Comparison of ENCODE assay signal across 8 mouse cellular contexts in the genomic region with DNA sequence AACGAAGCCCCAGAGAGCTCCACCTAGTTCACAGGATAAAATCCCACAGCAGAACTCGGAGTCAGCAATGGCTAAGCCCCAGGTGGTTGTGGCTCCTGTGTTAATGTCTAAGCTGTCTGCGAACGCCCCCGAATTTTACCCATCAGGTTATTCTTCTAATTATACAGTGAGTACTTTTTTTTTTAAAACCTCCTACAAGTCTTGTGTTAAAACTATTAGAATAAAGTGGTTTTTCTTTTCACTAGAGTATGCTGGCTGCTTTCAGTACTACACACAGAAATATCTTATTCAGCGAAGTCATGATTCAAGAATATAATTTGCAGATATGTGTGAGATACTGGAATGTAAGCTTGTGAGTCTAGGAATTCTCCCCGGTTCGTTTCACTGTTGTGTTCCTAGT. TPM values are rescaled to one million over a fixed set of nuclear protein-coding genes. Genes with fewer than 3 reads are reported as not detected.
DNase-seq lines count a peak whose midpoint lies in the region; ATAC-seq and TF ChIP-seq lines count a peak whose summit lies in the region.

No protein-coding gene starts in this region.

- H3K4me1 ChIP-seq in heart, embryonic 13.5 days: peaks cover 26% of the 10 kb centered on the region
- H3K4me1 ChIP-seq in G1E (ENCODE audit: insufficient read depth, low read depth, low read length): peaks cover 23% of the 10 kb centered on the region
- peaks cover 14% of the 10 kb centered on the region; the same call in 1 of the 2 replicates for H3K4me1 ChIP-seq in embryonic facial prominence, embryonic 15.5 days
- H3K4me1 ChIP-seq in kidney, postnatal 0 days (replicated peaks; ENCODE audit: insufficient read depth, low read length): 0 out of 2 replicates have a peak, but pooled peaks cover 7% of the 10 kb centered on the region
- H3K4me1 ChIP-seq in midbrain, embryonic 16.5 days (ENCODE audit: control insufficient read depth, insufficient read depth, low read length): peaks cover 21% of the 10 kb centered on the region

- no peak for TF ChIP-seq CTCF in G1E (IDR thresholded peaks at IDR 0.05; ENCODE audit: low read depth, low read length)
- TF ChIP-seq CTCF in kidney, postnatal 0 days (IDR thresholded peaks at IDR 0.05; ENCODE audit: low read depth): peak; percentile 2; the same call in 1 of the 2 replicates

- no peaks in the 10 kb centered on the region for H3K27me3 ChIP-seq in heart, embryonic 13.5 days (replicated peaks)
- no peaks in the 10 kb centered on the region for H3K27me3 ChIP-seq in G1E (ENCODE audit: insufficient read depth, low read length)
- no peaks in the 10 kb centered on the region for H3K27me3 ChIP-seq in embryonic facial prominence, embryonic 15.5 days
- H3K27me3 ChIP-seq in kidney, postnatal 0 days (ENCODE audit: insufficient read depth, low read length): no peaks in the 10 kb centered on the region
- H3K27me3 ChIP-seq in midbrain, embryonic 16.5 days (ENCODE audit: control insufficient read depth, insufficient read depth, low read depth, low read length): no peaks in the 10 kb centered on the region

- no peak for ATAC-seq in heart, embryonic 13.5 days (ENCODE audit: extremely low read depth, insufficient number of reproducible peaks, low FRiP score, low TSS enrichment)
- ATAC-seq in G1E (ENCODE audit: extremely low read depth, insufficient number of reproducible peaks, low FRiP score, poor library complexity, severe bottlenecking): no peak
- no peak for ATAC-seq in embryonic facial prominence, embryonic 15.5 days (ENCODE audit: insufficient number of reproducible peaks, low FRiP score, low TSS enrichment, low read depth)
- no peak for ATAC-seq in kidney, postnatal 0 days (replicated peaks; ENCODE audit: low FRiP score, low read depth)
- ATAC-seq in midbrain, embryonic 16.5 days: no peak

- WGBS in heart, embryonic 13.5 days: 17% methylated on average over 8 of the region's 8 CpGs
- 6% methylated on average over 8 of the region's 8 CpGs for WGBS in embryonic facial prominence, embryonic 15.5 days
- 10% methylated on average over 8 of the region's 8 CpGs for WGBS in kidney, postnatal 0 days
- 12% methylated on average over 8 of the region's 8 CpGs for WGBS in midbrain, embryonic 16.5 days

- peak overlapping the region; percentile 99 for H3K27ac ChIP-seq in heart, embryonic 13.5 days (replicated peaks)
- peak overlapping the region; percentile 98 for H3K27ac ChIP-seq in embryonic facial prominence, embryonic 15.5 days (replicated peaks)
- H3K27ac ChIP-seq in kidney, postnatal 0 days: peak overlapping the region; percentile 98
- H3K27ac ChIP-seq in midbrain, embryonic 16.5 days (ENCODE audit: low read length): 0 out of 2 replicates have a peak overlapping the region, but pooled peaks have one; percentile 42

- H3K9ac ChIP-seq in heart, embryonic 13.5 days: peak overlapping the region; percentile 100
- H3K9ac ChIP-seq in embryonic facial prominence, embryonic 15.5 days: peak overlapping the region; percentile 99; the same call in 1 of the 2 replicates
- peak overlapping the region; percentile 99 for H3K9ac ChIP-seq in kidney, postnatal 0 days (ENCODE audit: low read depth, low read length)
- peak overlapping the region; percentile 61; the same call in 1 of the 2 replicates for H3K9ac ChIP-seq in midbrain, embryonic 16.5 days (ENCODE audit: low read depth, low read length)

- DNase-seq in heart, postnatal 14 days: no peak
- peak; percentile 11 for DNase-seq in G1E (ENCODE audit: low spot score)
- peak; percentile 48 for DNase-seq in kidney, postnatal 0 days (ENCODE audit: low spot score)
- DNase-seq in spleen, postnatal 36 days (ENCODE audit: low spot score in 2 of 2): no peak
- DNase-seq in right cerebral cortex, postnatal 25 days: no peak

- peak overlapping the region; percentile 99 for H3K4me3 ChIP-seq in heart, embryonic 13.5 days
- peak overlapping the region; percentile 57; the same call in 1 of the 2 replicates for H3K4me3 ChIP-seq in G1E (ENCODE audit: low read depth, low read length)
- H3K4me3 ChIP-seq in embryonic facial prominence, embryonic 15.5 days (replicated peaks): peak overlapping the region; percentile 96
- H3K4me3 ChIP-seq in kidney, postnatal 0 days (replicated peaks; ENCODE audit: low read depth, low read length): peak overlapping the region; percentile 100
- peak overlapping the region; percentile 99 for H3K4me3 ChIP-seq in midbrain, embryonic 16.5 days (ENCODE audit: low read depth, low read length)

- H3K36me3 ChIP-seq in heart, embryonic 13.5 days: peaks cover 33% of the 10 kb centered on the region
- H3K36me3 ChIP-seq in G1E (replicated peaks): peaks cover 36% of the 10 kb centered on the region
- no peaks in the 10 kb centered on the region for H3K36me3 ChIP-seq in embryonic facial prominence, embryonic 15.5 days
- H3K36me3 ChIP-seq in kidney, postnatal 0 days (ENCODE audit: insufficient read depth, low read length): no peaks in the 10 kb centered on the region
- 0 out of 2 replicates have a peak, but pooled peaks cover 5% of the 10 kb centered on the region for H3K36me3 ChIP-seq in midbrain, embryonic 16.5 days (ENCODE audit: control insufficient read depth, insufficient read depth, low read length)

- intact Hi-C loops in heart, postnatal 14 days (cut with DNase I): no loop called here

- H3K9me3 ChIP-seq in heart, embryonic 13.5 days: no peaks in the 10 kb centered on the region
- H3K9me3 ChIP-seq in G1E (replicated peaks): no peaks in the 10 kb centered on the region
- H3K9me3 ChIP-seq in embryonic facial prominence, embryonic 15.5 days (replicated peaks): no peaks in the 10 kb centered on the region
- H3K9me3 ChIP-seq in kidney, postnatal 0 days (replicated peaks; ENCODE audit: low read length): no peaks in the 10 kb centered on the region
- no peaks in the 10 kb centered on the region for H3K9me3 ChIP-seq in midbrain, embryonic 16.5 days (replicated peaks; ENCODE audit: control insufficient read depth, low read length, poor library complexity, severe bottlenecking)

- H3K4me2 ChIP-seq in heart, embryonic 13.5 days: peak overlapping the region; percentile 81
- peak overlapping the region; percentile 82 for H3K4me2 ChIP-seq in embryonic facial prominence, embryonic 15.5 days (replicated peaks)
- H3K4me2 ChIP-seq in kidney, postnatal 0 days (ENCODE audit: low read length): peak overlapping the region; percentile 78
- peak overlapping the region; percentile 71 for H3K4me2 ChIP-seq in midbrain, embryonic 16.5 days (ENCODE audit: low read length)

RNA-seq across cellular contexts. Expression of a gene that starts 1.8 kb away (rescaled TPM):
- polyA plus RNA-seq in heart, embryonic 13.5 days (2015; fragmentation: Nextera tagmentation; extraction: Ambion mirVana): 32.5 and 34.9 TPM in 2 replicates
- 10 to 100 TPM; 88.3 to 91.1 TPM for total RNA-seq in heart, postnatal 14 days (2021)
- 78.9 and 81.1 TPM in 2 replicates for total RNA-seq in G1E (2014; fragmentation: Nextera tagmentation)
- 58.6 and 67.6 TPM in 2 replicates for total RNA-seq in G1E (2017)
- 13.3 and 14.7 TPM in 2 replicates for polyA plus RNA-seq in G1E (2012)
- 60.7 and 63.9 TPM in 2 replicates for polyA plus RNA-seq in embryonic facial prominence, embryonic 15.5 days (2015; fragmentation: Nextera tagmentation; extraction: Ambion mirVana)
- polyA plus RNA-seq in kidney, postnatal 0 days (2015; fragmentation: Nextera tagmentation; extraction: Ambion mirVana): 109 and 110 TPM in 2 replicates
- 167 and 178 TPM in 2 replicates for polyA plus RNA-seq in midbrain, embryonic 16.5 days (2015; fragmentation: Nextera tagmentation; extraction: Ambion mirVana)

RNA-seq across cellular contexts. Expression of a gene that starts 32.4 kb away (rescaled TPM):
- 35.4 and 38.2 TPM in 2 replicates for polyA plus RNA-seq in heart, embryonic 13.5 days (2015; fragmentation: Nextera tagmentation; extraction: Ambion mirVana)
- 10 to 100 TPM; 12.2 to 12.4 TPM for total RNA-seq in heart, postnatal 14 days (2021)
- total RNA-seq in G1E (2014; fragmentation: Nextera tagmentation): 51.3 and 58.5 TPM in 2 replicates
- total RNA-seq in G1E (2017): 37.1 and 45.0 TPM in 2 replicates
- polyA plus RNA-seq in G1E (2012): 3.2 and 4.2 TPM in 2 replicates
- polyA plus RNA-seq in embryonic facial prominence, embryonic 15.5 days (2015; fragmentation: Nextera tagmentation; extraction: Ambion mirVana): 64.1 and 70.5 TPM in 2 replicates
- 51.1 and 51.6 TPM in 2 replicates for polyA plus RNA-seq in kidney, postnatal 0 days (2015; fragmentation: Nextera tagmentation; extraction: Ambion mirVana)
- 90.0 and 101 TPM in 2 replicates for polyA plus RNA-seq in midbrain, embryonic 16.5 days (2015; fragmentation: Nextera tagmentation; extraction: Ambion mirVana)

RNA-seq across cellular contexts. Expression of a gene that starts 57.7 kb away (rescaled TPM):
- polyA plus RNA-seq in heart, embryonic 13.5 days (2015; fragmentation: Nextera tagmentation; extraction: Ambion mirVana): 0.74 and 0.97 TPM in 2 replicates
- total RNA-seq in heart, postnatal 14 days (2021): 1 to 10 TPM; 7.2 to 7.4 TPM
- 7.1 and 14.3 TPM in 2 replicates for total RNA-seq in G1E (2014; fragmentation: Nextera tagmentation)
- total RNA-seq in G1E (2017): 1.6 and 2.3 TPM in 2 replicates
- not detected in 2 replicates for polyA plus RNA-seq in G1E (2012)
- polyA plus RNA-seq in embryonic facial prominence, embryonic 15.5 days (2015; fragmentation: Nextera tagmentation; extraction: Ambion mirVana): 1.5 and 2.3 TPM in 2 replicates
- 1.6 and 1.8 TPM in 2 replicates for polyA plus RNA-seq in kidney, postnatal 0 days (2015; fragmentation: Nextera tagmentation; extraction: Ambion mirVana)
- 2.9 and 4.9 TPM in 2 replicates for polyA plus RNA-seq in midbrain, embryonic 16.5 days (2015; fragmentation: Nextera tagmentation; extraction: Ambion mirVana)

RNA-seq across cellular contexts. Expression of a gene that starts 58.0 kb away (rescaled TPM):
- 0.84 and 0.90 TPM in 2 replicates for polyA plus RNA-seq in heart, embryonic 13.5 days (2015; fragmentation: Nextera tagmentation; extraction: Ambion mirVana)
- total RNA-seq in heart, postnatal 14 days (2021): 1 to 10 TPM in 1 of 2 experiments, under 1 TPM in 1; 0.67 to 1.3 TPM
- total RNA-seq in G1E (2014; fragmentation: Nextera tagmentation) (0.68 TPM in 1 of 2 replicates, not detected in the other), G1E (2017) (0.16 TPM in 1 of 2 replicates, not detected in the other)
- polyA plus RNA-seq in G1E (2012): 0.08 TPM in 1 of 2 replicates, not detected in the other
- 1.4 and 1.8 TPM in 2 replicates for polyA plus RNA-seq in embryonic facial prominence, embryonic 15.5 days (2015; fragmentation: Nextera tagmentation; extraction: Ambion mirVana)
- polyA plus RNA-seq in kidney, postnatal 0 days (2015; fragmentation: Nextera tagmentation; extraction: Ambion mirVana): 0.91 and 1.9 TPM in 2 replicates
- polyA plus RNA-seq in midbrain, embryonic 16.5 days (2015; fragmentation: Nextera tagmentation; extraction: Ambion mirVana): 1.3 and 1.9 TPM in 2 replicates

Comparison
In these comparisons a context has a peak if more than half of its experiments do, and no peak if none do; other contexts are left out.
1. H3K27ac ChIP-seq: peak in every context shown above with its lines; median percentile 99 in heart, embryonic 13.5 days; 98 in embryonic facial prominence, embryonic 15.5 days; 98 in kidney, postnatal 0 days; 42 in midbrain, embryonic 16.5 days.
2. DNase-seq: peak in G1E (single experiment) and kidney, postnatal 0 days (single experiment); none in heart, postnatal 14 days (0 of 2), spleen, postnatal 36 days (0 of 2) and right cerebral cortex, postnatal 25 days (single experiment).
3. Peak in every context shown above with its lines, with median percentiles within 50 percentile points of each other: H3K4me2 ChIP-seq, H3K4me3 ChIP-seq and H3K9ac ChIP-seq.